Mouse (Mus musculus) E14TG2a.4 (cell line): ENCODE results near the gene Ppfia4.

ENCODE experiments used
- H3K27me3 ChIP-seq: 2 replicates; pipeline ENCODE4 v1.6.1; 2014; ENCODE audit warnings: low read length, control low read depth; ENCODE audit not compliant: insufficient read depth
- H3K36me3 ChIP-seq: 2 replicates; pipeline ENCODE4 v1.6.1; 2014; ENCODE audit warnings: low read length, control low read depth; ENCODE audit not compliant: insufficient read depth
- H3K4me1 ChIP-seq: replicated peaks from 2 replicates; pipeline ENCODE4 v1.6.1; 2014; ENCODE audit warnings: low read depth, low read length, control low read depth
- H3K4me3 ChIP-seq: replicated peaks from 2 replicates; pipeline ENCODE4 v1.5.1; 2014; ENCODE audit warnings: mild to moderate bottlenecking, low read length
- H3K9me3 ChIP-seq: 2 replicates; pipeline ENCODE4 v1.6.1; 2014; ENCODE audit warnings: low read length, control low read depth
- CTCF ChIP-seq: conservative IDR thresholded peaks from 2 replicates; pipeline ENCODE4 v1.5.1; 2014; ENCODE audit warnings: low read length
- NANOG ChIP-seq: IDR thresholded peaks from 2 replicates; pipeline ENCODE4 v1.6.1; 2014; ENCODE audit warnings: borderline replicate concordance, low read length, mixed read lengths
- POU5F1 ChIP-seq: IDR thresholded peaks from 2 replicates; pipeline ENCODE4 v1.6.1; 2014; ENCODE audit warnings: low read length, borderline replicate concordance

The Ppfia4 gene

GRCm38 (mm10) chr1:134298636-134299411, 33.9 kb downstream of the Ppfia4 start:
- Histone ChIP-seq H3K4me1 (peaks cover 19% of the 10 kb centered on the region), H3K4me3 (peak overlapping the region; percentile 77), H3K9me3 (peaks cover 7% of the 10 kb centered on the region; the same call in 1 of the 2 replicates), H3K36me3 (peaks cover 62% of the 10 kb centered on the region), H3K27me3 (peaks cover 40% of the 10 kb centered on the region)
- no peak for TF ChIP-seq NANOG
- no peak for TF ChIP-seq CTCF
- TF ChIP-seq POU5F1, result no peak

GRCm38 (mm10) chr1:134297265-134297664, 35.5 kb downstream of the Ppfia4 start:
- Histone ChIP-seq H3K27me3 (peaks cover 40% of the 10 kb centered on the region), H3K4me1 (peaks cover 18% of the 10 kb centered on the region), H3K36me3 (peaks cover 47% of the 10 kb centered on the region), H3K9me3 (peaks cover 7% of the 10 kb centered on the region; the same call in 1 of the 2 replicates), H3K4me3 (no peak overlapping the region)
- TF ChIP-seq POU5F1, result no peak
- TF ChIP-seq CTCF, result no peak
- no peak for TF ChIP-seq NANOG

- peaks cover 22% of the 10 kb centered on the region for H3K36me3 ChIP-seq
- H3K27me3 ChIP-seq, result peaks cover 31% of the 10 kb centered on the region
- peaks cover 7% of the 10 kb centered on the region; the same call in 1 of the 2 replicates for H3K9me3 ChIP-seq
- no peak overlapping the region for H3K4me3 ChIP-seq
- TF ChIP-seq CTCF, result no peak
- no peak for TF ChIP-seq NANOG
- TF ChIP-seq POU5F1, result no peak
- peaks cover 38% of the 10 kb centered on the region for H3K4me1 ChIP-seq
These were observed 38.8 kb downstream of the Ppfia4 start for GRCm38 (mm10) chr1:134293738-134294604.

GRCm38 (mm10) chr1:134293276-134293675, 39.5 kb downstream of the Ppfia4 start:
- H3K27me3 ChIP-seq, result peaks cover 26% of the 10 kb centered on the region
- H3K9me3 ChIP-seq, result peaks cover 7% of the 10 kb centered on the region; the same call in 1 of the 2 replicates

GRCm38 (mm10) chr1:134292601-134293000, 40.1 kb downstream of the Ppfia4 start:
- TF ChIP-seq NANOG, result no peak
- no peak for TF ChIP-seq CTCF
- TF ChIP-seq POU5F1, result no peak
- H3K36me3 ChIP-seq, result peaks cover 11% of the 10 kb centered on the region
- peaks cover 7% of the 10 kb centered on the region; the same call in 1 of the 2 replicates for H3K9me3 ChIP-seq
- no peak overlapping the region for H3K4me3 ChIP-seq
- peaks cover 25% of the 10 kb centered on the region for H3K27me3 ChIP-seq
- H3K4me1 ChIP-seq, result peaks cover 39% of the 10 kb centered on the region

More at GRCm38 (mm10) chr1:134293276-134293675, 39.5 kb downstream of the Ppfia4 start:
- peaks cover 36% of the 10 kb centered on the region for H3K4me1 ChIP-seq
- no peak overlapping the region for H3K4me3 ChIP-seq
- H3K36me3 ChIP-seq, result peaks cover 18% of the 10 kb centered on the region
- TF ChIP-seq NANOG, result no peak
- TF ChIP-seq CTCF, result no peak
- TF ChIP-seq POU5F1, result no peak

GRCm38 (mm10) chr1:134292073-134292472, 40.7 kb downstream of the Ppfia4 start:
- Histone ChIP-seq H3K4me1 (peaks cover 39% of the 10 kb centered on the region), H3K9me3 (peaks cover 7% of the 10 kb centered on the region; the same call in 1 of the 2 replicates), H3K36me3 (peaks cover 6% of the 10 kb centered on the region; the same call in 1 of the 2 replicates), H3K27me3 (peaks cover 24% of the 10 kb centered on the region), H3K4me3 (no peak overlapping the region)
- TF ChIP-seq CTCF, result no peak
- no peak for TF ChIP-seq POU5F1
- no peak for TF ChIP-seq NANOG

GRCm38 (mm10) chr1:134291555-134291954, 41.2 kb downstream of the Ppfia4 start:
- TF ChIP-seq CTCF (no peak), POU5F1 (no peak), NANOG (no peak)
- Histone ChIP-seq H3K4me1 (peaks cover 39% of the 10 kb centered on the region), H3K9me3 (peaks cover 7% of the 10 kb centered on the region; the same call in 1 of the 2 replicates), H3K36me3 (peaks cover under 1% of the 10 kb centered on the region; the same call in 1 of the 2 replicates), H3K27me3 (peaks cover 21% of the 10 kb centered on the region), H3K4me3 (no peak overlapping the region)

GRCm38 (mm10) chr1:134290909-134291308, 41.8 kb downstream of the Ppfia4 start:
- Histone ChIP-seq H3K9me3 (peaks cover 4% of the 10 kb centered on the region; the same call in 1 of the 2 replicates), H3K36me3 (no peaks in the 10 kb centered on the region), H3K27me3 (peaks cover 21% of the 10 kb centered on the region), H3K4me3 (no peak overlapping the region), H3K4me1 (peaks cover 39% of the 10 kb centered on the region)
- TF ChIP-seq CTCF (peak; percentile 84), NANOG (no peak)
